Mouse (Mus musculus): Measurements from ENCODE around the gene Plekha3. TPM values are rescaled to one million over a fixed set of nuclear protein-coding genes. Genes with fewer than 3 reads are reported as not detected.

The Plekha3 gene
- total RNA-seq, 1 experiment from 2014 or later, result 37.7 TPM

DNA sequence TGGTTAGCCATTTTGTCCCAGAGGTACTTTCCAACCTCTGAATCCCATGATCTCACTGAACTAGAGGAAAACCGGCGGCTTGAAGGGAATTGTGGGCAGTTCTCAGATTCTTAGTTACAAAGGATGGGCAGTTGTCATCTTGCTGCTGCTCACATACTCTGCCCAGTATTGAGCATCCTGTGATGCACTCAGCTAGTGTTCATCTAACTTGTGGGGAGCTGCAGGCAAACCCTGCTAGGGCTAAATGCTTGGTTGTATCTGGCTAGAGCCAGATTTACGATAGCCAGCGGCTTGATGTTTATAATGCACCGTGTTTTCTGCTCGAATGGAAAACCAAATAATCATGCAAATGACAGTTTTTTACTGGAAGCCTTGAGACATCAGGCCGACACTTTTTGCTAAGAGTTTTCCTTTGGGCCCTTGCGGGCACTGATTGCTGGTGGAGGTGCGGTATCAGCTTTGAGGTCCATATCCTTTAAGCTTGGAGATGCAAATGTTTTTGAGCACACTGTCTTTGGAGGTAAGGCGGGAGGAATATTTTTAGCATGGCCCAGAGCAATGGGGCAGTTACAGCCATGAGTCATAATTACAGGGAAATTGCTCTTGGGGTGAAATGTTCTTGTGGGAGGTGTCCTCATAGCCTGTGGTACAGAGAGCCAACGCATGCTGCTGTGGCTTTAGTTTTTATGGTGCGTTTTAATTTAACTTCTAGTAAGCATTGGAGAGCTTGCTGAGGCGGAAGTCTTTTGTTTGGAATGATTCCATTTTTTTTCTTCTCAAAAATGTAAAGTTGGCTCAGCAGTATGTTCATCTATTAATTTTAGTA is 1.5 kb downstream of the Plekha3 start:
- no peak for DNase-seq

DNA sequence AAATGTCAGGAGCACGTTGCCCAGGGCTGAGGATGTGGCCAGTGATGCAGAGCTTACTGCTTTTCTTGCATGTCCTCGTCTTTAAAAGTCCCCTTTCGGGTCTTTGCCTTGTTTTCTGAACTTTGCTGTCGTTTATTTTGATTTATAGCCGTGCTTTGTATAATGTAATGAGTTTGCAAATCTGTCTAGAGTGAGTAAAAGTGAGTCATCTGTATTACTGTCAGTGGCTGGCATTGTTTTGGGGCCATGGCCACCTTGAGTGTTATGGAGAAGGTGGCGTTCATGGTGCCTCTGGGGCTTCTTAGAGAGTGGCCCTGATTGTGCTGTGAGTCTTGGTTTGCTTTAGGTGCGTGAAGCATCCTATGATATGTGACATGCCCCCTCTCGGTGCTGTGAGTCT is 7.2 kb downstream of the Plekha3 start:
- peak; percentile 19 for DNase-seq

DNA sequence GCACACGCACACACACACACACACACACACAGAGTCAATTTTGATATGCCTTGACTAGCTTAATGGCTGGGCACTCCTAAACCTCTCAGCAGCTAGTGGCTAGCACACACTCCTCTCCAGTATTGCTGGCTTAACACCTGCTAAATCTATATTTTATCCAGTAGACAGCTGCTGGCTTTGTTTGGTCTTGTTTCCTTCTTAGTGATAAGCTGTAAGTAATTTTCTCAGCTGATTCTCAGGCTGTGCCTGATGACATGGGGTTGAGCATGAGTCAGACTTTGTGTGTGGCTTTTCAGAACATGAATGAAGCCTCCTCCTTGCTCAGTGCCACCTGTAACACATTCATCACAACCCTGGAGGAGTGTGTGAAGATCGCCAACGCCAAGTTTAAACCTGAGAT is 11.9 kb downstream of the Plekha3 start:
- no peak for DNase-seq

DNA sequence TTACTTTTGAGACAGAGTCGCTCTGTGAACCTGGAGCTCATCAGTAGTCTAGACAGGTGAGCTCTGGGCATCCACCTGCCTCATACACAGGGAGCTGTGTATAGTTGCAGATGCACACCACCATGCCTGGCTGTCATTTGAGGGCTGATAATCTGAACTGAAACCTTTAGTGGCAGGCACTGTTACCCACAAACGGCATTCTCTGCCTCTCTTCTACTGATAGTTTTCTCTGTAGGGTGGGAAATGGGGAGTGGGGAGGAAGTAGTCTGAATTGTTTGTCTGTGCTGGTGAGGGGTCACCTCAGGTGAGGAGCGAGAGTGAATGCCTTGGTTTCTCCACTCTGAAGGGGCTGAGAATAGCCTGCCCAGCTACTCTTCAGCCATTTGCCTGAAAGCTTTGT is 12.5 kb downstream of the Plekha3 start:
- DNase-seq, result no peak

DNA sequence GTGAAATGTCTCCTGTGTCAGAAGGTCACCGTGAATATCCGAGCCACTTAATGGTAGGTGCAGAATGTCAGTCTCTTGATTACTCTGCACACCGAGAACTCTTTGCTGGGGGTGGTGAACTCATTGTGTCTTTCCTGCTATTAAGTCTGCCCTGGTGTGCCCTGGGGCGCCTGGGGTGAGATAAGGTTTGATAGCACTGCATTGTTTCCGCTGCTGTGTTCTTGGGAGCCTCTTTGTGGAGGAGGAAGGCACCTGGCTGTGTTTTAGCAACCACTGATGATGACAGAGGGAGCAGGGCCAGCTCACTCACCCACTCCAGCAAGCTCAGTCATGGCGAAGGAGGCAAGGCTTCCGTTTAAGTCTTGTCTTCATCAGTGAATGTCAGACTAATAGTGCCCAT is 13.1 kb downstream of the Plekha3 start:
- peak; percentile 11 for DNase-seq

DNA sequence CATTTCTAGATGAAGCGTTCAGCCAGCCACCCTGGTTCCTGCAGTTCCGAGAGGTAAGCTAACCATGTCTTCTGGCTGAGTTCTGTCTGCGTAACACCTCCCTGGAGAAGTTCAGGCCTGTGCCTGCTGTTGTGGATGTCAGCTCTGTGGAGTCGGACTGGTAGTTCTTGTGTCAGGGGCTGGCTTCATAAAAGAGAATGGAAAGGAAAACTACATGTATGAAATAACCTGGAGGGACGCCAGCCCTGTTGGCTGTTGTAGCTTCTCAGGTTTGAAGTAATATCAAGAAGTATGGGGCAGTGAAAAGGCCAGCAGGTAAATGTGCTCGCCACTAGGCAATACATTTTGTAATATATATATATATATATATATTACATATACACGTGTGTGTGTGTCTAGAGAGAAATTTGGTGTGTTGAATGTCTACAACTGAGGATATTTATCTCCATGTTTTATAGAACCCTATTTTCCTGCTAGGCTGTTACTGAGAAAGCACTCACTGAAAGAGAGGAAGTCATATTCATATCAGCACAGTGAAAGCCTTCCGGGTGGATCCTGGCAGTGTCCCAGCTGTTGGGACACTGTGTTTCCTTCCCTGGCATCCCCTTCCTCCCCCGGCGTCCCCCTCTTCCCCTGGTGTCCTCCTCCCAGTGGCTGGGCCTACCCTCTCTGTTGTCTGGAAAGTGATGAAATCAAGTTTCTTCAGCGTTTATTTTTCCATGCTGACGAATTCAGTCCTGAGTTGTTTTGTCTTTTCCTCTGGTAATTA is 15.5 kb downstream of the Plekha3 start:
- DNase-seq, result peak; percentile 73

DNA sequence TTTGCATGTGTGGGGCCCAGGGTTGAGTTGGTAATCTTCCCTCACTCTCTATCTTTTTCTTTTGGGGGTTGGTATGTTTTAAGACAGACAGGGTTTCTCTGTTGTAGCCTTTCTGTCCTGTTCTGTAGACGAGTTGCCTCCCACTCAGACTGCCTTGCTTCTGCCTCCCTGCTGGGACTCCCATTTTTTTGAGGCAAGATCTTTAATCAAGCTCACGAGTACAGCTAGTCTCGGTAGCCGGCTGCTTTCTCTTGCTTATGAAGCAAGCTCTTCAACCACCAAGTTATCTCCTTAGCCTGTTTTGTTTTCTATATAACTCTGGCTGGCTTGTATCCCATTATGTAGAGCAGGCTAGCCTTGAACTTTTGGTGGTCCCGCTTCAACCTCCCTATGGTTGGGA is 18.7 kb downstream of the Plekha3 start:
- no peak for DNase-seq

DNA sequence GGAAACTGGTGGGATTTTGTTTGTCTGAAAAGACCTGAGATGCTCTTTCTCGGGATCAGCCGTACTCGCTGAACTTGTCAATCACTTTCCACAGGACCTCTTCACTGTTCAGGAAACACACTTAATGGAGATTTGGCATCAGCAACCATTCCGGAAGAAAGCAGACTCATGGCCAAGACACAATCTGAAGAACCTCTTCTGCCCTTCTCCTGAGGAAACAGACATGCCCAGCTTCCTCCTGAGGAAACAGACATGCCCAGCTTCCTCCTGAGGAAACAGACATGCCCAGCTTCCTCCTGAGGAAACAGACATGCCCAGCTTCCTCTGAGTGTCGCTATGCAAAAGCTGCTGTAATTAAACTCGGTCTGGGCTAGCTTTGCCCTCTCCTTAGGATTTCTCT is 20.2 kb downstream of the Plekha3 start:
- DNase-seq, result peak; percentile 9

DNA sequence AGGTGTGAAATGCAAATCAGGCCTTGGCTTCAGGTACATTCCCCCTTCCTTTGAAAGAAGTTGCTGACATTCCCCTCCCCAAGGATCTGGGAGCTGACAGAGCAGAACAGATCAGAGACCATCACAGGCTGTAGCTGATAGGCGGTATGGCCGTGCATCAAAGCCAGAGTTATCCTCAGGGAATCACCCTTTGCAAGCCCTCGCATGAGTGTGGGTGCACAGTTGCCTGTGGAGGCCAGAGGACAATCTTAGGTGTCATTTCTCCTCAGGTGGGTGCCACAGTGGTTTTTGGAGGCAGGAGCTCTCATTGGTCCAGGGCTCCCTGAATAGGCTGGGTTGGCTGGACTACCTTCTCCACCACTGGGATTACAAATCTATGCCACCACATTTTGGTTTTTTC is 27.1 kb downstream of the Plekha3 start:
- DNase-seq, result no peak

DNA sequence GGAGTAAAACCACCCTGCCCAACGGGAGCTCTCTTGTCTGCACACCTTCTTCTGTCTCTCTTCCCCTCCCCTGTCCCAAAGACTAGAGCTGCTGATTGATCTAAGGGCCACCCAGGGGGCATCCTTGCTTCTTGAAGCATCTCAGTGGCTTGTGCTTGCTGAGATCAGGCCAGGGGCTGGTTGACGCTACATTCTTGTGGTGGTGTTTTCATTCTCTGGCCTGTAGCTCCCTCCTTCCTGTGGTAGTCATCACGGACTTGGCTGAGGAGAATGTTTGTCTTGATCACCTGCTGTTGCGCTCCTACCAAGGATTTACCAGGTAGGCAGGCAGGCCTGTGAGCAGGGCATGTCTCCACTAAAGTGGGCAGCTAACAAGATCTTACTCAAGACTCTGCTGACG is 27.7 kb downstream of the Plekha3 start:
- DNase-seq, result no peak

DNA sequence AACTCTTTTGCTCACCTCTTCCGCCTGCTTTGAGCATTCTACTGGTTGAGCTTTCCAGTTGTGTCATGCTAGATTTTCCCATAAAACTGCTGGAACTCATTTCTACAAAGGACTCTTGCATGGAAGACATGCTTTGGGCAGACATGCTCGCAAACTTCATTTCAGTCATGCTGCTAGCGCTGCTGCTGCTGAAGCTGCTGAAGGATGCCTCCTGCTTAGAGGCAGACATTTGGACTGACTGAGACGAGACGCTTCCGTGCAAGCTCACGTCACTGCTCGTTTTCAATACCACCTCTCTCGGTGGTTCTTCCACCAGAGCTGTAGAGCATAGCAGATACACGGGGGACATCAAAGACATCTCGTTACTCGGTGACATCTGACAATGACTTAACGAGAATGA is 30.6 kb downstream of the Plekha3 start:
- no peak for DNase-seq

DNA sequence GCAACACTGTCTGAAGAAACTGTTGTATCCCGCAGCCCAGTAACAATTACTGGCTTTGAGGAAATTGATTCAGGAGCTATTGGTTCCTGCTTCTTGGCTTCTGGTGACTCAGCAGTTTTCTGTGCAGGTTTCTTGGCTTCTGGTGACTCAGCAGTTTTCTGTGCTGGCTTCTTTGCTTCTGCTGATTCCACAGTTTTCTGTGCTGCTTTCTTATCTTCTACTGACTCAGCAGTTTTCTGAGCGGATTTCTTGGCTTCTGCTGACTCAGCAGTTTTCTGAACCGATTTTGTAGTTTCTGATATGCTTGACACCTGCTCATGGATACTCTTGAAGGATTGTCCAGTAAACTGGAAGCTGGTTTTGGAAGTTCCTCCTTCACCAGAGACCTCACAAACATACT is 33.4 kb downstream of the Plekha3 start:
- DNase-seq, result no peak

DNA sequence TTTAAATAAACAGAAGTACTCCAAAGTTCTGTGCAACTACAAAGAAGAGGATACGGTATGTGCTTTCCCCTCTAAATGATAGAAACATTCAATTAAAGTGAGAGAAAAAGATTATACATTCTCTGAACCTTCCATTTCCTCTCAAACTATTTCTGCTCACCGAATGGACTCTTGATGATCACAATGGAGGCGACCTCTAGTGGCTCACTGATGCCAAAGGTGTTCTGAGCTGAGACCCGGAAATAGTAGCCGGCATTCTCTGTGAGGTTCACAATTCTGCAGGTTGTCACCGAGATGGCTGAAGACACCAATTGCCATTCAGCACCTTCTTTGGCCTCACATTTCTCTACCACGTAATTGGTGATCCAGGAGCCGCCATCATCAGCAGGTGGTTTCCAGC is 39.9 kb downstream of the Plekha3 start:
- DNase-seq, result no peak

DNA sequence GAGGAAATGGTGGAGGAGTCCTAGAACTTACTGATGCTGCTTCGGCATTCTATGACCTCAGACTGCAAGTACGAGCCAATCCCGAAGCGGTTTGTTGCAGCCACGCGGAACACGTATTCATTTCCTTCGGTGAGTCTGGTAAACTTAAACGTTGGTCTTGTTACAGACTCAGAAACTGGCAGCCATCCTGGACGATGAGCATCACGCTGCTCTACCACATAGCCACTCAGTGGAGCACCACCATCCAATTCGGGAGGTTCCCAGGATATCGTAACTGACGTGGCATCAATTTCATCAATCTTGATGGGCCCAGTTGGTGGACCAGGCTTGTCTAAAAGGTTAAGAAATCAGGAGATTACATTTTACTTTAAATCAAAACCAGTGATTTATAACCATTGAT is 44.6 kb downstream of the Plekha3 start:
- DNase-seq, result no peak

Other genes starting within 250 kb of the Plekha3 start
- gene Prkra, start 27.3 kb upstream of the Plekha3 start, total RNA-seq (2021), result 25.9 and 26.8 TPM in 2 replicates
- gene Pjvk, start 26.8 kb upstream of the Plekha3 start, total RNA-seq (2021), result not detected in 2 replicates
- gene Fkbp7, start 2.2 kb upstream of the Plekha3 start, total RNA-seq (2021), result 30.2 and 32.7 TPM in 2 replicates

Measured in adrenal gland, postnatal 14 days (tissue).